Mouse (Mus musculus): ENCODE data around the gene Upf1. TPM values are rescaled to one million over a fixed set of nuclear protein-coding genes. Genes with fewer than 3 reads are reported as not detected.

Gene Upf1
- polyA plus RNA-seq, 1 experiment from 2014 or later, result 5.6 TPM

DNA sequence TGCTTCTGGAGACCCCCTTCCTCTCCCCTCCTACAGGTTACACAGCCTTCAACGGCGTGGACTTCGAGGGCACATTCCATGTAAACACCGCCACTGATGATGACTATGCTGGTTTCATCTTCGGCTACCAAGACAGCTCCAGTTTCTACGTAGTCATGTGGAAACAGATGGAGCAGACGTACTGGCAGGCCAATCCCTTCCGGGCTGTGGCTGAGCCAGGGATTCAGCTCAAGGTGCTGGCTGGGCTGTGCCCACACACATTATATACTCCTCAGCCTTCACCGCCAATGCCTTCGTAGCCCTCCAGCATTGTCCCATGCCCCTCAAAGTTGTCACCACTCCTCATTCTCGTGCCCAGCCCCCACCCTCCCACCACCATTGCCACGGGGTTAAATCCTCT, 27.0 kb upstream of the Upf1 start:
- no peak overlapping the region for H3K9ac ChIP-seq (ENCODE audit: low read depth, low read length)
- no peaks in the 10 kb centered on the region for H3K36me3 ChIP-seq (ENCODE audit: control insufficient read depth, insufficient read depth)
- no peak overlapping the region for H3K4me2 ChIP-seq (ENCODE audit: low read depth, low read length)
- no peaks in the 10 kb centered on the region for H3K9me3 ChIP-seq (replicated peaks; ENCODE audit: control insufficient read depth, low read length)
- no peak overlapping the region for H3K27ac ChIP-seq (ENCODE audit: low read length)
- peaks cover 38% of the 10 kb centered on the region for H3K27me3 ChIP-seq (ENCODE audit: control insufficient read depth, insufficient read depth, low read depth, low read length)
- ATAC-seq (ENCODE audit: low read depth), result no peak
- H3K4me3 ChIP-seq (ENCODE audit: low read depth, low read length), result no peak overlapping the region
- peaks cover 14% of the 10 kb centered on the region for H3K4me1 ChIP-seq (ENCODE audit: control insufficient read depth, low read depth, low read length)
- 68% methylated on average over 12 of the region's 12 CpGs for WGBS (ENCODE audit: insufficient replicate concordance)

GRCm38 (mm10) chr8:70377049-70377448, 24.0 kb upstream of the Upf1 start:
- Histone ChIP-seq H3K4me2 (ENCODE audit: low read depth, low read length) (no peak overlapping the region), H3K27me3 (ENCODE audit: control insufficient read depth, insufficient read depth, low read depth, low read length) (peaks cover 69% of the 10 kb centered on the region), H3K27ac (ENCODE audit: low read length) (no peak overlapping the region), H3K9me3 (replicated peaks; ENCODE audit: control insufficient read depth, low read length) (no peaks in the 10 kb centered on the region), H3K9ac (ENCODE audit: low read depth, low read length) (no peak overlapping the region), H3K4me3 (ENCODE audit: low read depth, low read length) (no peak overlapping the region), H3K4me1 (ENCODE audit: control insufficient read depth, low read depth, low read length) (peaks cover 33% of the 10 kb centered on the region), H3K36me3 (ENCODE audit: control insufficient read depth, insufficient read depth) (no peaks in the 10 kb centered on the region)
- no peak for ATAC-seq (ENCODE audit: low read depth)
- 13% methylated on average over 15 of the region's 15 CpGs for WGBS (ENCODE audit: insufficient replicate concordance)

DNA sequence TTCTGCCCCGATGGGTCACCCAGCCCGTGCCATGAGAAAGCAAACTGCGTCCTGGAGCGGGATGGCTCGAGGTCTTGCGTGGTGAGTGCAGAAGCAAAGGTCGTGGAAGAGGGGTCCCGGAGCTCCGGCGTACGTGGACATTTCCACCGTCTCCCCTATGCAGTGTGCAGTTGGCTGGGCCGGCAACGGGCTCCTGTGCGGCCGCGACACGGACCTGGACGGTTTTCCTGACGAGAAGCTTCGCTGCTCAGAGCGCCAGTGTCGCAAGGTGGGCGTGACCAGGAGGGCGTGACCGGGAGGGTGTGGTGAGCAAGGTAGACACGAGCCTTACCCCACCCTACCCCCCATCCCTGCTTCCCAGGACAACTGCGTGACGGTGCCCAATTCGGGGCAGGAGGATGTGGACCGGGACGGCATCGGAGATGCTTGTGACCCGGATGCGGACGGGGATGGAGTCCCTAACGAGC, 23.2 kb upstream of the Upf1 start:
- Histone ChIP-seq H3K27me3 (ENCODE audit: control insufficient read depth, insufficient read depth, low read depth, low read length) (peaks cover 76% of the 10 kb centered on the region), H3K9ac (ENCODE audit: low read depth, low read length) (no peak overlapping the region), H3K4me3 (ENCODE audit: low read depth, low read length) (0 out of 2 replicates have a peak overlapping the region, but pooled peaks have one; percentile 9), H3K27ac (ENCODE audit: low read length) (no peak overlapping the region), H3K9me3 (replicated peaks; ENCODE audit: control insufficient read depth, low read length) (no peaks in the 10 kb centered on the region), H3K4me2 (ENCODE audit: low read depth, low read length) (0 out of 2 replicates have a peak overlapping the region, but pooled peaks have one; percentile 4), H3K4me1 (ENCODE audit: control insufficient read depth, low read depth, low read length) (peaks cover 33% of the 10 kb centered on the region), H3K36me3 (ENCODE audit: control insufficient read depth, insufficient read depth) (no peaks in the 10 kb centered on the region)
- 7% methylated on average over 37 of the region's 37 CpGs for WGBS (ENCODE audit: insufficient replicate concordance)
- ATAC-seq (ENCODE audit: low read depth), result no peak

DNA sequence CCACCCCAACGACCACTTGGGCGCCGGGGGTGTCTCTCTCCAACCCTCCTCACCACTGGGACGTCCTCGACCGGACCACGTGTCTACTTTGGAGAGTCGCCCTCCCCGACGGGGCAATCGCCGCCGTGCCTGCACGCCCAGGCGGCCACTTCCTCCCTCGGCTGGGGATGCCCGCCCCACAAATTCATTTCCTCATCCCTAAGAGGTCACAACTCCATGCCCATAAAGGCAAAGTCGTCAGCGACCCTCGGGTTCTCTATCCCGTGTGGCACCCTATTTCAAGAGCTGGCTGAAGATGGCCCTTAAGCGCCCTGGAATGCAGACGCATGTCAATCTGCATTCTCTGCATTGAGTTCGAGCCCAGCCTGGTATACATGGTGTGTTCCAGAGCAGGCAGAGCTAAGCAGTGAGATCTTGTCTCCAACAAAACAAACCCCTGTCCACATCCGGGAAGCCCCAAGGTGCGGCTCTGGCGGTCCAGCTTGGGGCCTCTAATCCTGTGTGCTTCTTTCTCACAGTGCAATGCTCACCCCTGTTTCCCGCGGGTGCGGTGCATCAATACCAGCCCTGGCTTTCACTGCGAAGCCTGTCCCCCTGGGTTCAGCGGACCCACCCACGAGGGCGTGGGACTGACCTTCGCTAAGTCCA, 22.3 kb upstream of the Upf1 start:
- Histone ChIP-seq H3K27ac (ENCODE audit: low read length) (no peak overlapping the region), H3K36me3 (ENCODE audit: control insufficient read depth, insufficient read depth) (no peaks in the 10 kb centered on the region), H3K27me3 (ENCODE audit: control insufficient read depth, insufficient read depth, low read depth, low read length) (peaks cover 80% of the 10 kb centered on the region), H3K4me2 (ENCODE audit: low read depth, low read length) (peak overlapping the region; percentile 56; the same call in 1 of the 2 replicates), H3K9me3 (replicated peaks; ENCODE audit: control insufficient read depth, low read length) (no peaks in the 10 kb centered on the region), H3K4me3 (ENCODE audit: low read depth, low read length) (no peak overlapping the region), H3K4me1 (ENCODE audit: control insufficient read depth, low read depth, low read length) (peaks cover 33% of the 10 kb centered on the region), H3K9ac (ENCODE audit: low read depth, low read length) (no peak overlapping the region)
- 6% methylated on average over 35 of the region's 35 CpGs for whole genome bisulfite sequencing (ENCODE audit: insufficient replicate concordance)
- no peak; the same call in 1 of the 2 replicates for ATAC-seq (ENCODE audit: low read depth)

GRCm38 (mm10) chr8:70374318-70374927, 21.3 kb upstream of the Upf1 start:
- no peak overlapping the region for H3K27ac ChIP-seq (ENCODE audit: low read length)
- peak; percentile 65 for ATAC-seq (ENCODE audit: low read depth)
- WGBS (ENCODE audit: insufficient replicate concordance), result under 1% methylated on average over 52 of the region's 53 CpGs
- peak overlapping the region; percentile 46 for H3K4me3 ChIP-seq (ENCODE audit: low read depth, low read length)
- peaks cover 33% of the 10 kb centered on the region for H3K4me1 ChIP-seq (ENCODE audit: control insufficient read depth, low read depth, low read length)
- peak overlapping the region; percentile 56 for H3K4me2 ChIP-seq (ENCODE audit: low read depth, low read length)
- H3K9me3 ChIP-seq (replicated peaks; ENCODE audit: control insufficient read depth, low read length), result no peaks in the 10 kb centered on the region
- H3K9ac ChIP-seq (ENCODE audit: low read depth, low read length), result no peak overlapping the region
- peaks cover 78% of the 10 kb centered on the region for H3K27me3 ChIP-seq (ENCODE audit: control insufficient read depth, insufficient read depth, low read depth, low read length)
- H3K36me3 ChIP-seq (ENCODE audit: control insufficient read depth, insufficient read depth), result no peaks in the 10 kb centered on the region

- Histone ChIP-seq H3K27me3 (ENCODE audit: control insufficient read depth, insufficient read depth, low read depth, low read length) (peaks cover 71% of the 10 kb centered on the region), H3K27ac (ENCODE audit: low read length) (no peak within 1 kb of the TSS), H3K4me3 (ENCODE audit: low read depth, low read length) (peak within 1 kb of the TSS; percentile 46), H3K9ac (ENCODE audit: low read depth, low read length) (no peak within 1 kb of the TSS), H3K36me3 (ENCODE audit: control insufficient read depth, insufficient read depth) (no peaks in the 10 kb centered on the region), H3K9me3 (replicated peaks; ENCODE audit: control insufficient read depth, low read length) (no peaks in the 10 kb centered on the region), H3K4me1 (ENCODE audit: control insufficient read depth, low read depth, low read length) (peaks cover 33% of the 10 kb centered on the region), H3K4me2 (ENCODE audit: low read depth, low read length) (peak within 1 kb of the TSS; percentile 56)
- ATAC-seq (ENCODE audit: low read depth), result peak; percentile 14; the same call in 1 of the 2 replicates
- WGBS (ENCODE audit: insufficient replicate concordance), result 4% methylated on average over 47 of the region's 47 CpGs
Observed at GRCm38 (mm10) chr8:70373397-70374317, 20.6 kb upstream of the Upf1 start, which contains the start of gene Comp. Gene Comp (plus strand): TSS chr8:70373558.

DNA sequence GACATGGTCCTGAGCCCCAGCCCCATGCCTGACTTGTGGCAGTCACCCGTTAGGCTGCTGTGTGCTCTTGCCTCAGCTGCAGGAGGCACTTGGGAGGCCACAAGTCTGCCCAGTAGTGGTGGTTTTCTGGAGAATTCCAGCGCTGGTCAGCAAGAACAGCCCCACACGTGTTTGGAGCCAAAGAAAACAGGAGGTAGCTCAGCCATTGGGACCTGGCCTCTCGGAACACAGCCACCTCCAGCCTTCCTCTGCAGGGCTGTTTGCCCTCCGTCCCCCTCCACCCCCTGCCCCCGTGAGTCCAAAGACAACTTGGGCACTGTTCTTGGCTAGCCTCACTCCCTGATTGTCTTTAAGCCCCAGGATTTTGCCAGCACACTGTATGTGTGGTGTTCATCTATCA, 18.9 kb upstream of the Upf1 start:
- no peak for ATAC-seq (ENCODE audit: low read depth)
- Histone ChIP-seq H3K4me2 (ENCODE audit: low read depth, low read length) (no peak overlapping the region), H3K4me3 (ENCODE audit: low read depth, low read length) (no peak overlapping the region), H3K9me3 (replicated peaks; ENCODE audit: control insufficient read depth, low read length) (no peaks in the 10 kb centered on the region), H3K4me1 (ENCODE audit: control insufficient read depth, low read depth, low read length) (peaks cover 33% of the 10 kb centered on the region), H3K27ac (ENCODE audit: low read length) (no peak overlapping the region), H3K27me3 (ENCODE audit: control insufficient read depth, insufficient read depth, low read depth, low read length) (peaks cover 61% of the 10 kb centered on the region), H3K36me3 (ENCODE audit: control insufficient read depth, insufficient read depth) (no peaks in the 10 kb centered on the region), H3K9ac (ENCODE audit: low read depth, low read length) (no peak overlapping the region)
- WGBS (ENCODE audit: insufficient replicate concordance), result 40% methylated on average over 6 of the region's 6 CpGs

- H3K9me3 ChIP-seq (replicated peaks; ENCODE audit: control insufficient read depth, low read length), result no peaks in the 10 kb centered on the region
- 80% methylated on average over 7 of the region's 7 CpGs for WGBS (ENCODE audit: insufficient replicate concordance)
- no peak overlapping the region for H3K4me2 ChIP-seq (ENCODE audit: low read depth, low read length)
- H3K36me3 ChIP-seq (ENCODE audit: control insufficient read depth, insufficient read depth), result no peaks in the 10 kb centered on the region
- no peak for ATAC-seq (ENCODE audit: low read depth)
- H3K4me1 ChIP-seq (ENCODE audit: control insufficient read depth, low read depth, low read length), result peaks cover 27% of the 10 kb centered on the region
- H3K27ac ChIP-seq (ENCODE audit: low read length), result no peak overlapping the region
- H3K9ac ChIP-seq (ENCODE audit: low read depth, low read length), result no peak overlapping the region
- H3K4me3 ChIP-seq (ENCODE audit: low read depth, low read length), result no peak overlapping the region
- peaks cover 46% of the 10 kb centered on the region for H3K27me3 ChIP-seq (ENCODE audit: control insufficient read depth, insufficient read depth, low read depth, low read length)
Observed at GRCm38 (mm10) chr8:70370476-70370875, 17.4 kb upstream of the Upf1 start.

All from liver, embryonic 16.5 days (tissue).